Mouse (Mus musculus): Measurements from ENCODE around the gene Dnajb13.

The Dnajb13 gene

GRCm38 (mm10) chr7:100459862-100460261 is 54.9 kb downstream of the Dnajb13 start:
- DNase-seq (ENCODE audit: low spot score in 2 of 2): no peak

GRCm38 (mm10) chr7:100458153-100458552 is 56.6 kb downstream of the Dnajb13 start:
- no peak for DNase-seq (ENCODE audit: low spot score in 2 of 2)

Measured in frontal cortex, postnatal 14 days (tissue).